Mouse (Mus musculus) common myeloid progenitor, adult 5-6 weeks (primary cell): ENCODE measurements around the gene Tnpo1. TPM values are rescaled to one million over a fixed set of nuclear protein-coding genes. Genes with fewer than 3 reads are reported as not detected.
"Not testable (repeated sequence)": the region's sequence is repeated elsewhere in the genome, so short reads cannot be mapped to it uniquely, and the experiment has no call there.

ENCODE experiments used
- ATAC-seq: replicated peaks from 2 replicates; pipeline ENCODE4 v1.8.0; 2016; ENCODE audit warnings: low read depth, mild to moderate bottlenecking, moderate TSS enrichment, inconsistent platforms; ENCODE audit not compliant: poor library complexity, severe bottlenecking
- total RNA-seq: library from RNA; stranded (forward); fragments of 200-1000, 187-1606 nt; gene quantifications from 2 replicates; pipeline ENCODE4 v1.2.3, GENCODE M21; 2017

Tnpo1 gene
- total RNA-seq, 1 experiment from 2014 or later = 147 TPM

- ATAC-seq = peak; percentile 73
These were observed 93.4 kb downstream of the Tnpo1 start for GRCm38 (mm10) chr13:98832451-98833450.

- not testable (repeated sequence) for ATAC-seq
These were observed 97.2 kb downstream of the Tnpo1 start for GRCm38 (mm10) chr13:98829026-98829425.

- ATAC-seq = no peak
These were observed 100.6 kb downstream of the Tnpo1 start for GRCm38 (mm10) chr13:98825574-98825973.

GRCm38 (mm10) chr13:98819094-98819493 is 107.1 kb downstream of the Tnpo1 start:
- ATAC-seq = no peak; the same call in 1 of the 2 replicates

- ATAC-seq = no peak
These were observed 108.0 kb downstream of the Tnpo1 start for GRCm38 (mm10) chr13:98818205-98818604.

- no peak for ATAC-seq
These were observed 108.4 kb downstream of the Tnpo1 start for GRCm38 (mm10) chr13:98817766-98818165.

GRCm38 (mm10) chr13:98816981-98817660 is 109.1 kb downstream of the Tnpo1 start:
- ATAC-seq = not testable (repeated sequence)

- no peak for ATAC-seq
These were observed 109.6 kb downstream of the Tnpo1 start for GRCm38 (mm10) chr13:98816571-98816970.

GRCm38 (mm10) chr13:98815147-98815785 is 110.9 kb downstream of the Tnpo1 start, which contains the start of gene Fcho2:
Fcho2 (minus strand) TSS chr13:98815449.
- peak; percentile 79 for ATAC-seq

GRCm38 (mm10) chr13:98814275-98815040 is 111.7 kb downstream of the Tnpo1 start:
- ATAC-seq = no peak

- ATAC-seq = 0 out of 2 replicates have a peak, but pooled peaks have one; percentile 1
These were observed 112.4 kb downstream of the Tnpo1 start for GRCm38 (mm10) chr13:98813596-98814274.

- ATAC-seq = no peak
These were observed 113.0 kb downstream of the Tnpo1 start for GRCm38 (mm10) chr13:98813167-98813566.

GRCm38 (mm10) chr13:98812285-98812684 is 113.9 kb downstream of the Tnpo1 start:
- no peak for ATAC-seq

GRCm38 (mm10) chr13:98810143-98810542 is 116.0 kb downstream of the Tnpo1 start:
- peak; percentile 65 for ATAC-seq

GRCm38 (mm10) chr13:98809087-98809486 is 117.1 kb downstream of the Tnpo1 start:
- no peak for ATAC-seq

- no peak for ATAC-seq
These were observed 121.7 kb downstream of the Tnpo1 start for GRCm38 (mm10) chr13:98804480-98804879.

GRCm38 (mm10) chr13:98803699-98804098 is 122.5 kb downstream of the Tnpo1 start:
- ATAC-seq = peak; percentile 99

- no peak for ATAC-seq
These were observed 123.2 kb downstream of the Tnpo1 start for GRCm38 (mm10) chr13:98802957-98803356.

GRCm38 (mm10) chr13:98795511-98795910 is 130.7 kb downstream of the Tnpo1 start:
- ATAC-seq = no peak
